Mouse (Mus musculus): ENCODE measurements around the gene Adam11.

- TF ChIP-seq CTCF (IDR thresholded peaks at IDR 0.05; ENCODE audit: borderline replicate concordance, control insufficient read depth, extremely low read depth, insufficient read depth, low read length, poor library complexity) (no peak), POLR2A (IDR thresholded peaks at IDR 0.05; ENCODE audit: control insufficient read depth, extremely low read depth, insufficient read depth, low read length, poor library complexity) (no peak)
These were observed 65.2 kb downstream of the Adam11 start for GRCm38 (mm10) chr11:102826476-102826875.

All from thymus, adult 2 months (tissue).